In genomic region chr15:16555173-16555572, GRCm38 (mm10) we compare ENCODE assay signal across 26 mouse cellular contexts.
"Had no signal": no experiment of that assay in that cellular context is flagged by ENCODE, and none has a peak within 500 bp of the region (broad histone marks: within the 10 kb centered on the region; RNA-seq: fewer than 3 reads in every experiment).

No protein-coding gene starts in this region.

- H3K27me3 ChIP-seq: embryonic facial prominence, embryonic 12.5 days; embryonic facial prominence, embryonic 13.5 days; embryonic facial prominence, embryonic 15.5 days; forebrain, embryonic 12.5 days; forebrain, embryonic 13.5 days; forebrain, embryonic 15.5 days had no signal

- ATAC-seq: forebrain, embryonic 13.5 days; forebrain, embryonic 14.5 days; forebrain, embryonic 15.5 days; forebrain, embryonic 16.5 days; forebrain, postnatal 0 days had no signal

- H3K4me2 ChIP-seq: embryonic facial prominence, embryonic 12.5 days; embryonic facial prominence, embryonic 13.5 days; embryonic facial prominence, embryonic 15.5 days; forebrain, embryonic 12.5 days; forebrain, embryonic 13.5 days; forebrain, embryonic 15.5 days had no signal

- H3K9ac ChIP-seq: embryonic facial prominence, embryonic 12.5 days; embryonic facial prominence, embryonic 13.5 days; embryonic facial prominence, embryonic 15.5 days; forebrain, embryonic 12.5 days; forebrain, embryonic 13.5 days; forebrain, embryonic 15.5 days; forebrain, postnatal 0 days had no signal

- H3K4me3 ChIP-seq: embryonic facial prominence, embryonic 10.5 days; embryonic facial prominence, embryonic 12.5 days; embryonic facial prominence, embryonic 13.5 days; embryonic facial prominence, embryonic 15.5 days; erythroblast, embryonic 14.5 days; forebrain, embryonic 10.5 days; forebrain, embryonic 12.5 days; forebrain, embryonic 13.5 days; forebrain, embryonic 15.5 days; gastrocnemius, adult 2 months; heart, adult 2 months had no signal

- H3K27ac ChIP-seq: embryonic facial prominence, embryonic 10.5 days; embryonic facial prominence, embryonic 12.5 days; embryonic facial prominence, embryonic 13.5 days; embryonic facial prominence, embryonic 15.5 days; forebrain, embryonic 10.5 days; forebrain, embryonic 12.5 days; forebrain, embryonic 13.5 days; forebrain, embryonic 15.5 days; gastrocnemius, adult 2 months; heart, adult 2 months had no signal

- H3K9me3 ChIP-seq: embryonic facial prominence, embryonic 10.5 days; embryonic facial prominence, embryonic 12.5 days; embryonic facial prominence, embryonic 13.5 days; embryonic facial prominence, embryonic 15.5 days; forebrain, embryonic 10.5 days; forebrain, embryonic 12.5 days; forebrain, embryonic 13.5 days; forebrain, embryonic 15.5 days had no signal

- DNase-seq: cerebellum, adult 9-11 months; cerebellum, postnatal 10 days; cerebellum, postnatal 14 days; cerebellum, postnatal 25 days; cerebellum, postnatal 36 days; embryo, embryonic 11 days; forebrain, postnatal 0 days; gastrocnemius, adult 2 months; gastrocnemius, postnatal 10 days; gastrocnemius, postnatal 14 days; gastrocnemius, postnatal 25 days; gastrocnemius, postnatal 36 days; heart, adult 11 months; heart, adult 18-20 months; heart, adult 2 months had no signal

- H3K4me1 ChIP-seq: embryonic facial prominence, embryonic 10.5 days; embryonic facial prominence, embryonic 12.5 days; embryonic facial prominence, embryonic 13.5 days; embryonic facial prominence, embryonic 15.5 days; forebrain, embryonic 10.5 days; forebrain, embryonic 12.5 days; forebrain, embryonic 13.5 days; forebrain, embryonic 15.5 days had no signal

- H3K36me3 ChIP-seq: embryonic facial prominence, embryonic 10.5 days; embryonic facial prominence, embryonic 12.5 days; embryonic facial prominence, embryonic 13.5 days; embryonic facial prominence, embryonic 15.5 days; forebrain, embryonic 10.5 days; forebrain, embryonic 12.5 days; forebrain, embryonic 15.5 days had no signal
